Mouse (Mus musculus): ENCODE results near the gene Cacna1e. TPM values are rescaled to one million over a fixed set of nuclear protein-coding genes. Genes with fewer than 3 reads are reported as not detected.

The Cacna1e gene
- polyA plus RNA-seq, 1 experiment from 2014 or later = 35.1 TPM

DNA sequence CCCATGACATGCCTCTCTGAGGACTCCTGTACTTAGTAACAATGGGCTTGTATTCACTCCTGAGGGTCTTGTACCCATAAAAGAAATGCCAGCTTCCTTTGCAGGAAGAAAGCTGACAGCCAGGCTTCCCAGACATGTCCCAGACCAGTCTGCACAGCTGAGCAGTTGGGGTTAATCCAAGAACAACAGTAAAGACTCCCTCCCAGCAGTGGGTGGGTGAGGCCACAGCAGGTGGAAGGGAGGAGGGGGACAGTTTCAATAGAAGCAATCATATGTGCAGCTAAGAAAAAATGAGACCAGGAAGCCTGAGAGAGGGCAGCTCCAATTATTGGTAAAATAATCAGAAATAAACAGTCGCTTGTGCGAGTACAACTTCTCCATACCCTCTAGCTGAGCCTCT is 40.9 kb downstream of the Cacna1e start:
- 92% methylated on average over 2 of the region's 2 CpGs for WGBS
- Histone ChIP-seq H3K4me2 (ENCODE audit: low read depth, low read length) (no peak overlapping the region), H3K4me3 (ENCODE audit: low read depth, low read length) (no peak overlapping the region), H3K4me1 (ENCODE audit: control insufficient read depth, insufficient read depth, low read length) (no peaks in the 10 kb centered on the region), H3K9me3 (ENCODE audit: control insufficient read depth, low read length) (no peaks in the 10 kb centered on the region), H3K9ac (replicated peaks; ENCODE audit: low read depth, low read length) (no peak overlapping the region), H3K36me3 (ENCODE audit: control insufficient read depth, insufficient read depth, low read length) (no peaks in the 10 kb centered on the region), H3K27ac (ENCODE audit: low read depth, low read length) (no peak overlapping the region), H3K27me3 (ENCODE audit: control insufficient read depth, insufficient read depth, low read length) (no peaks in the 10 kb centered on the region)
- no peak for ATAC-seq (ENCODE audit: low read depth)

DNA sequence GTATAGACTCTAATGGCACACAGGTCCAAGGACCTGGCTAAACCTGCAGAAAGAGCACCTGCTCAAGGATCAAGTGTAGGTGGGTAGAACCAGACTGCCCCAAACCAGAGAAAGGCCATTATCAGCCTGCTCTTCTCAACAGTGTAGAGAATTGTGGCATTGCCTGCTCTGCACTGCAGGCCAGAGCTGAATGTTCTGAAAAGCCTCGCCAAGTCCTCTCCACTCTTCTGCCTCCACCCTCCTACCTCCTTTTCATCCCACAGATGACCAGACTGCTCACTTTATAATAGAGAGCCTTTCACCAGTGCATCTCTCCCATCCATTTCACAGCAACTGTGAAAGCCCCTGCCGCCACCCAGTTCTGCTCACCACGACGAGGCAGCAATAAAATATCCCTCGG is 42.0 kb downstream of the Cacna1e start:
- Histone ChIP-seq H3K36me3 (ENCODE audit: control insufficient read depth, insufficient read depth, low read length) (no peaks in the 10 kb centered on the region), H3K27ac (ENCODE audit: low read depth, low read length) (no peak overlapping the region), H3K4me2 (ENCODE audit: low read depth, low read length) (no peak overlapping the region), H3K4me1 (ENCODE audit: control insufficient read depth, insufficient read depth, low read length) (no peaks in the 10 kb centered on the region), H3K9ac (replicated peaks; ENCODE audit: low read depth, low read length) (no peak overlapping the region), H3K9me3 (ENCODE audit: control insufficient read depth, low read length) (no peaks in the 10 kb centered on the region), H3K4me3 (ENCODE audit: low read depth, low read length) (no peak overlapping the region), H3K27me3 (ENCODE audit: control insufficient read depth, insufficient read depth, low read length) (no peaks in the 10 kb centered on the region)
- no peak for ATAC-seq (ENCODE audit: low read depth)
- WGBS = 25% methylated on average over 5 of the region's 5 CpGs

DNA sequence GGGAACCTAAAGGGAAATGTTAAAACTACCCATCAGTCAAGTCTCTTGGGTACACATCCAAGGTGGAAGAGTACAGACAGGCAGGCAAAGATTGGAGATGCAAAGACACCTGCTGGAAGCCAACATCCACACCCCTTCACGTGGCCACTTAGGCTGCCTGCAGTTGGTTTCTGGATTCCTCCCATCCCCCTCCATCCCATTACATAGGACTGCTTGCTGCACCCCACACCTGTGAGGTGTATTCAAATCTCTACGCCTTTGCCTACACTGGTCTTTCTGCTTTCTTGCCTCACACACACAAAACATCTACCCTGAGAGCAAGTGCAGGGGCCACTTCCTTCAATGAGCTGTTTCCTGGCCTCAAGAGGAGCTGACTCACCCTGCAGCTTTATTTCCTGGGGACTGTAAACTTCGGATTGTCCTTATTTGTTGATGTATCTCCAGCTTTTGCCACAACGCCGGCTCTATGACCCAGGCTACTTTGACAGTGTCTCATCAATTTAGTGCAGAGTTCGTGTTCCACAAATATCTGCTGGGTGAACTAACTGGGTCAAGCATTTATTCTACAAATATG is 43.2 kb downstream of the Cacna1e start:
- Histone ChIP-seq H3K36me3 (ENCODE audit: control insufficient read depth, insufficient read depth, low read length) (no peaks in the 10 kb centered on the region), H3K4me3 (ENCODE audit: low read depth, low read length) (no peak overlapping the region), H3K27ac (ENCODE audit: low read depth, low read length) (no peak overlapping the region), H3K4me1 (ENCODE audit: control insufficient read depth, insufficient read depth, low read length) (no peaks in the 10 kb centered on the region), H3K9me3 (ENCODE audit: control insufficient read depth, low read length) (no peaks in the 10 kb centered on the region), H3K4me2 (ENCODE audit: low read depth, low read length) (no peak overlapping the region), H3K9ac (replicated peaks; ENCODE audit: low read depth, low read length) (no peak overlapping the region), H3K27me3 (ENCODE audit: control insufficient read depth, insufficient read depth, low read length) (no peaks in the 10 kb centered on the region)
- 77% methylated on average over 6 of the region's 6 CpGs for whole genome bisulfite sequencing
- no peak for ATAC-seq (ENCODE audit: low read depth)

DNA sequence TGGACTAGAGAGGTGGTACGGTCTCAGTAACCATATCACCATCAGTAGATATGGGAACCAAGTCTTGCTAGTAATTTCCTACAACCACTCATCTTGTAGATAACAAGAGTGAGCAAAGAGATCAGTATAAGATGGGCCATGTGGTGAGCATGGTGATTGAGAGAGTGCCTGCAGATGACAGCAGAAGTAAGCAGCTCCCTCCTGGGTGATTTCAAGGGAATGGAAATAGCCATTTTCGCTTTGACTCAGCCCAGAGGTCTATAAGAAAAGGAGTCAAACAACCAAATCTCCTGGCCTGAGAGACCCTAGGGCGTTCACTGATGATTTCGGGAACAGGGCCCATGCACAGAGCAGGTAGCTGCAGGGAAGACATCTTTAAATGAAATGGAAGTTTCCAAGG is 45.0 kb downstream of the Cacna1e start:
- no peak for ATAC-seq (ENCODE audit: low read depth)
- Histone ChIP-seq H3K27ac (ENCODE audit: low read depth, low read length) (no peak overlapping the region), H3K9me3 (ENCODE audit: control insufficient read depth, low read length) (no peaks in the 10 kb centered on the region), H3K27me3 (ENCODE audit: control insufficient read depth, insufficient read depth, low read length) (no peaks in the 10 kb centered on the region), H3K4me2 (ENCODE audit: low read depth, low read length) (no peak overlapping the region), H3K4me1 (ENCODE audit: control insufficient read depth, insufficient read depth, low read length) (no peaks in the 10 kb centered on the region), H3K9ac (replicated peaks; ENCODE audit: low read depth, low read length) (no peak overlapping the region), H3K4me3 (ENCODE audit: low read depth, low read length) (no peak overlapping the region), H3K36me3 (ENCODE audit: control insufficient read depth, insufficient read depth, low read length) (no peaks in the 10 kb centered on the region)
- WGBS = 89% methylated on average over 4 of the region's 4 CpGs

DNA sequence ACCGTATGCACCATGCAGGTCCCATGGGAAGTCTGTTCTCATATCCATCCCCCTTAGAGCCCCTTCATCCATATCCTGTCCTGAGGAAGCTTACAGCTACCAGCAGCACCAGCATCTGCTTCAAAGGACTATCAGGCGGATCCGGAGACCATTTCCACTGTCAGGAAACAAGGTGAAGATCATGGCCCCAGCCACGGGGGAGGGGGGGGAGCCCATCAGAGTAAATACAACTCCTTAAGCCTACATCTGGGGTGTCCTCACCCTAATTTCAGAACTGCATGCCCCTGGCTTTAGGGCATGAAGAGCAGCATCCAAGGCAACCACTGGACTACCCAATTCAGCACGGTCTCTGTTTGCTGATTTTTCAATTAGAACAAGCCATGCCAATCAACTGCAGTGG is 47.8 kb downstream of the Cacna1e start:
- Histone ChIP-seq H3K9ac (replicated peaks; ENCODE audit: low read depth, low read length) (no peak overlapping the region), H3K4me2 (ENCODE audit: low read depth, low read length) (no peak overlapping the region), H3K36me3 (ENCODE audit: control insufficient read depth, insufficient read depth, low read length) (no peaks in the 10 kb centered on the region), H3K4me3 (ENCODE audit: low read depth, low read length) (no peak overlapping the region), H3K9me3 (ENCODE audit: control insufficient read depth, low read length) (no peaks in the 10 kb centered on the region), H3K27ac (ENCODE audit: low read depth, low read length) (no peak overlapping the region), H3K4me1 (ENCODE audit: control insufficient read depth, insufficient read depth, low read length) (no peaks in the 10 kb centered on the region), H3K27me3 (ENCODE audit: control insufficient read depth, insufficient read depth, low read length) (no peaks in the 10 kb centered on the region)
- WGBS = 95% methylated on average over 5 of the region's 5 CpGs
- ATAC-seq (ENCODE audit: low read depth) = no peak

DNA sequence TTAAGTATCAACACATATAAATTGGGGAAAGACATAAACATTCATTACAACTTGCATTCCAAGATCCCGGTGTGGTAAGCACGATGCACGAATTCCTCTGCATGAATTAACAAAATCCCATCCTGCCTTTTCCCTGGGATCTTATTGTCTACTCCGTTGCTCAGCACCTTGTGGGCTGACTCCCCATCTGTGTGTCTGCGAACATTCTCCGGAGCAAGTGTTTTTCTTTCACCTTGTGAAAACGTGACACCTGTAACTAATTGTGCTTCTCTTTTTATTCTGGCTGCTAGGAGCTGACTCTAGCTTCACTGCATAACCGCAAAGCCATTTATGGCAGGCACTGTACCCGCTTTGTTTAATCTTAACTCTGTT is 52.1 kb downstream of the Cacna1e start:
- no peak overlapping the region for H3K4me2 ChIP-seq (ENCODE audit: low read depth, low read length)
- no peaks in the 10 kb centered on the region for H3K36me3 ChIP-seq (ENCODE audit: control insufficient read depth, insufficient read depth, low read length)
- H3K9me3 ChIP-seq (ENCODE audit: control insufficient read depth, low read length) = no peaks in the 10 kb centered on the region
- WGBS = 58% methylated on average over 9 of the region's 9 CpGs
- no peak overlapping the region for H3K4me3 ChIP-seq (ENCODE audit: low read depth, low read length)
- H3K27me3 ChIP-seq (ENCODE audit: control insufficient read depth, insufficient read depth, low read length) = no peaks in the 10 kb centered on the region
- no peak overlapping the region for H3K9ac ChIP-seq (replicated peaks; ENCODE audit: low read depth, low read length)
- no peaks in the 10 kb centered on the region for H3K4me1 ChIP-seq (ENCODE audit: control insufficient read depth, insufficient read depth, low read length)
- no peak for ATAC-seq (ENCODE audit: low read depth)
- no peak overlapping the region for H3K27ac ChIP-seq (ENCODE audit: low read depth, low read length)

DNA sequence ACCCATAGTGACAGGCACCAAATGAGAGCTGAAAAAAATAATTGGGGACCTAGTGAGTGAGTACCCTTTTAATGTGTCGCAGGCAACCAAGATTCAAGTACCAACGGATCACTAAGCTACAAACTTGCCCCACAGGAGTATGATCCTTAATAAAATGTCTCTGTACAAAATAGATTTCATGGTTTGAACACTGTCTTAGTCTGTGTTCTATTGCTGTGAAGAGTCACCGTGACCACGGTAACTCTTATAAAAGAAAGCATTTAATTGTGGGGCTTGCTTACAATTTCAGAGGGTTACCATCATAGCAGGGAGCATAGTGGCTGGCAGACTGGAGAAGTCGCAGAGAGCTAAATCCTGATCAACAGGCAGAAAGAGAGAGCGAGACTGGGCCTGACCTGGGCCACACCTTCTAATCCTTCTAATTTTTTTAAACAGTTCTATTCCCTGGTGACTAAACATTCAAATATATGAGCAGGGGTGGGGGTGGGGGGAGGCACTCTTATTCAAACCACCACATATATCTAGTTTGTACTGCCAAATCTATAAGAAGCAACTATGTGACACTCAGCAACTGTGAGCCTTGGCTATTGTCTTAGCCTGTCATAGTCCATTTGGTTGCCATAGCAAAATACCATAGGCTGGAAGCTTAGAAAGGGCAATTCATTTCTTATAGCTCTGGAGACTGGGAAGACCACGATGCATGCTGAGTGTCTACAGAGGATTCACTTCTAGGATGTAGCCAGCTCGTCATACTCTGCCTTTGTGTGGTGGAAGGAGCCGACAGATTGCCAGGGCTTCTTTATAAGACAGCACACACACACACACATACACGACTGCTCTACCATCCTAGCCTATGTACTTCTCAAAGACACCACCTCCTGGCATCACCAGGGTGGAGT is 52.8 kb downstream of the Cacna1e start:
- ATAC-seq (ENCODE audit: low read depth) = no peak
- no peaks in the 10 kb centered on the region for H3K9me3 ChIP-seq (ENCODE audit: control insufficient read depth, low read length)
- H3K27ac ChIP-seq (ENCODE audit: low read depth, low read length) = no peak overlapping the region
- H3K4me3 ChIP-seq (ENCODE audit: low read depth, low read length) = no peak overlapping the region
- H3K4me1 ChIP-seq (ENCODE audit: control insufficient read depth, insufficient read depth, low read length) = no peaks in the 10 kb centered on the region
- H3K9ac ChIP-seq (replicated peaks; ENCODE audit: low read depth, low read length) = no peak overlapping the region
- no peaks in the 10 kb centered on the region for H3K36me3 ChIP-seq (ENCODE audit: control insufficient read depth, insufficient read depth, low read length)
- no peak overlapping the region for H3K4me2 ChIP-seq (ENCODE audit: low read depth, low read length)
- WGBS = 35% methylated on average over 10 of the region's 10 CpGs
- no peaks in the 10 kb centered on the region for H3K27me3 ChIP-seq (ENCODE audit: control insufficient read depth, insufficient read depth, low read length)

DNA sequence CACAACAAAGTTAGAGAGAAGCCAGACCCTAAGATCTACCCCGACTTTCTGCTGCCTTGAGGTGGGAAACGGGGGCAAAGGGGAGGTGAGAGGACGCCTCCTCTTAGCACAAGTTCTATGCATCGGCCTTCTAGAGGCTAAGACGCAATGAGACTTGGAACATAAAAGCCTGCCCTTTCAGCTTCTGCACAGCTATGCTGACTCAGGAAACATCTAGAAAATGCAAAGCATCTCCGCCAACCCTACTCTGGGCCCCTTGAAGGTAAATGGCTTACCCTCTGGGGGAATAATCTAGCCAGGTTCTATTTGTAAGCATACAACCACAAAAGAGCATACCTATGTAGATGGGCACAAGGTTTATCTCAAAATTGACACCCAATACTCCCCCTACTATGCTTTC is 54.2 kb downstream of the Cacna1e start:
- Histone ChIP-seq H3K27me3 (ENCODE audit: control insufficient read depth, insufficient read depth, low read length) (no peaks in the 10 kb centered on the region), H3K4me2 (ENCODE audit: low read depth, low read length) (no peak overlapping the region), H3K36me3 (ENCODE audit: control insufficient read depth, insufficient read depth, low read length) (no peaks in the 10 kb centered on the region), H3K27ac (ENCODE audit: low read depth, low read length) (no peak overlapping the region), H3K4me1 (ENCODE audit: control insufficient read depth, insufficient read depth, low read length) (no peaks in the 10 kb centered on the region), H3K9ac (replicated peaks; ENCODE audit: low read depth, low read length) (no peak overlapping the region), H3K4me3 (ENCODE audit: low read depth, low read length) (no peak overlapping the region), H3K9me3 (ENCODE audit: control insufficient read depth, low read length) (no peaks in the 10 kb centered on the region)
- no peak for ATAC-seq (ENCODE audit: low read depth)
- WGBS = 90% methylated on average over 6 of the region's 6 CpGs

DNA sequence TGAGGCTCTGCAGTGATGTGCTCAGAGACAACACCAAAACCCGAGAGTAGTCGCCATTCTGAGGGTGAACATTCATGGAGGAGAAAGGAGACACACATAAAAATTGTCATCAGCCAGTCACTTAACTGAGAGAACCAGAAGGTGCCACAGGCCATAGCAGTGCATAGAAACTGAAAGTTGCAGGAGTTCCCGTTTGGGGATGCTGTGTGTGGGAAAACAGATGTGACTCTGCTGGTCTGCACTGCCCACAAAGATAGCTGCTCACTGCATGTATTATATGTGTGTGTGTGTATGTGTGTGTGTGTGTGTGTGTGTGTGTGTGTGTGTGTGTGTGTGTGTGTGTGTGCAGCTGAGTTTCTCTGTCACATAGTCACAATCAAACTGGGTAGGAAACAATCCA is 61.2 kb downstream of the Cacna1e start:
- no peak overlapping the region for H3K4me3 ChIP-seq (ENCODE audit: low read depth, low read length)
- H3K27me3 ChIP-seq (ENCODE audit: control insufficient read depth, insufficient read depth, low read length) = no peaks in the 10 kb centered on the region

More for the DNA sequence above, 61.2 kb downstream of the Cacna1e start:
- no peak overlapping the region for H3K9ac ChIP-seq (replicated peaks; ENCODE audit: low read depth, low read length)
- no peak for ATAC-seq (ENCODE audit: low read depth)
- 81% methylated on average over 3 of the region's 3 CpGs for WGBS
- no peak overlapping the region for H3K4me2 ChIP-seq (ENCODE audit: low read depth, low read length)
- no peaks in the 10 kb centered on the region for H3K36me3 ChIP-seq (ENCODE audit: control insufficient read depth, insufficient read depth, low read length)
- no peak overlapping the region for H3K27ac ChIP-seq (ENCODE audit: low read depth, low read length)
- no peaks in the 10 kb centered on the region for H3K4me1 ChIP-seq (ENCODE audit: control insufficient read depth, insufficient read depth, low read length)
- no peaks in the 10 kb centered on the region for H3K9me3 ChIP-seq (ENCODE audit: control insufficient read depth, low read length)

Data from neural tube, embryonic 14.5 days (tissue).